Mouse (Mus musculus) liver, embryonic 18 days (tissue): ENCODE data around the gene Fam166b. TPM values are rescaled to one million over a fixed set of nuclear protein-coding genes. Genes with fewer than 3 reads are reported as not detected.

ENCODE experiments used
- polyA plus RNA-seq: library from polyadenylated mRNA; depleted of rRNA; stranded (reverse); fragments of >200 nt; gene quantifications from 2 replicates; pipeline ENCODE4 v1.2.3, GENCODE M21; 2012; rRNA removed

The Fam166b gene
- 0.08 and 0.11 TPM in 2 replicates for polyA plus RNA-seq

DNA sequence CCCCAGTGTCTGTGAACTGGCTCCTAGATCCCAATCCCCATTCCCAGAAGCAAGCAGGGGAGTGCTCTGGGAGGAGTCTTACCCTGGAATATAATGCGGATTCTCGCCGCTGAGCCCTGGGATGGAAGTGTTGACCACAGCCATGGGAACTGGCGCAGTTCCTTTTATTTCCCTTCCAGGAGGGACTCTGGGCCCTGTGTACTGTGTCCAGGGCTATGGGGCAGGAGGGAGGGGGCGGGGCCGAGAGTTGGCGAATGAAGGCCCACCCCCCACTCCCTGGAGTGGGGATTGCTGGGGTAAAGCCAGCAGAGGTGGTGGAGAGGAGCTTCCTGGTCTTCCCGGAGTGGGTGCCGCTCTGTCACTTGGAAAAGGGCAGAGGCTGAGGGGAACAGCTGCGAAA is at the start of gene Fam166b:
Fam166b (minus strand) TSS at position 189 of the 400 bp plus-strand sequence.

DNA sequence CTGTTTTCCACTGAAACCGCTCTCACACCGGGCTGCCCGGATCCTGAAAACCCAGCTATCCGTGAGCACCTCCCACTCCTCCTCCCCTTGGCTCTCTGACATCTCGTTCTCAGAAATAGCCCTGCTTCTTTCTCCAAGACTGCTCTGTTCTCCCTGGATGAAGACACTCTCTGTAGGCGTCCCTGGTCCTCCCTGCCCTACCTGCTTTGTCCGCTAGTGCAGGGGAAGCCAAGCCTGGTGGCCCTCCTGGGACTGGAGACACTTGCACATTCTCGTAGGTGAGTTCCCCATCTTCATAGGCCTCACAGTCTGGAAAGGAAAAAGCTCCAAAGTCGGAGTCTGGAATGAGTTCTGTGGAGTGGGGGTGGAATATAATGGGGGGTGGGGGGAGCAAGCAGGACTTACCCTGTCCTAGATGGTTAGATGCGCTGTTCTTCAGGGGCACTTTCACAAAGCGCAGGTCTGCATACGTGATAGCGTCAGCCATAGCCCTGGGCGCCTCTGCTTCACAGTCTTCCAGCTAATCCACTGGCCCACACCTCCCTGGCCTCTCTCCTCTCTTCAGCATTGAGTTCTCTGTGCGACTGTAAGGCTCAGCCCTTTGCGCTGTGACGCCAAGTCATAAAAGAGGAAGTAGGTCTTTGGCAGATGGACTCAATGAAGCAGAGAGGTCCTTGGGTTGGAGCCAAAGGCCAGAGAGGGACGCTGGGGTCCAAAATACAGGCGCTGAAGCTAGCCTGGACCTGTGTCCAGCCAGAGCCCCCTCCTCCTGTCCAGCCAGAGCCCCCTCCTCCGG is 25.3 kb upstream of the Fam166b start, which contains the start of gene Cd72:
Cd72 (minus strand) TSS at position 588 of the 796 bp plus-strand sequence.

DNA sequence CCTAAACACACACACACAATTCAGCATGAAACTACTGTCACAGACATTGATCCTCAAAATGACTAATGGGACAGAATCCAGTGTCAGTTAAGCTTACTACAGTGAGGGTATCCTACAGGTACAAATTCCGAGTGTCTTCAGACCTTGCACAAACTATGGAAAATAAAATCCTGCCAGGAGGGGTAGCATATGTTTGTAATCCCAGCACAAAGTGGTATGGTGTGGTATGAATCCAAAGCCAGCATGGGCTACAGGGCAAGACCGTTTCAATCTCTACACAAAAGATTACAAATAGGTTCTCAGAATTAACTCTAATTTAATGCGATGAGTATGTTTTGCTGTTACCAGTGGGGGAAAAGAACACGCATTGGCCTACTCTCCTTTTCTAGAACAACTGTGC is 12.7 kb upstream of the Fam166b start, which contains the start of gene Tesk1:
Tesk1 (plus strand) TSS at position 301 of the 400 bp plus-strand sequence.

DNA sequence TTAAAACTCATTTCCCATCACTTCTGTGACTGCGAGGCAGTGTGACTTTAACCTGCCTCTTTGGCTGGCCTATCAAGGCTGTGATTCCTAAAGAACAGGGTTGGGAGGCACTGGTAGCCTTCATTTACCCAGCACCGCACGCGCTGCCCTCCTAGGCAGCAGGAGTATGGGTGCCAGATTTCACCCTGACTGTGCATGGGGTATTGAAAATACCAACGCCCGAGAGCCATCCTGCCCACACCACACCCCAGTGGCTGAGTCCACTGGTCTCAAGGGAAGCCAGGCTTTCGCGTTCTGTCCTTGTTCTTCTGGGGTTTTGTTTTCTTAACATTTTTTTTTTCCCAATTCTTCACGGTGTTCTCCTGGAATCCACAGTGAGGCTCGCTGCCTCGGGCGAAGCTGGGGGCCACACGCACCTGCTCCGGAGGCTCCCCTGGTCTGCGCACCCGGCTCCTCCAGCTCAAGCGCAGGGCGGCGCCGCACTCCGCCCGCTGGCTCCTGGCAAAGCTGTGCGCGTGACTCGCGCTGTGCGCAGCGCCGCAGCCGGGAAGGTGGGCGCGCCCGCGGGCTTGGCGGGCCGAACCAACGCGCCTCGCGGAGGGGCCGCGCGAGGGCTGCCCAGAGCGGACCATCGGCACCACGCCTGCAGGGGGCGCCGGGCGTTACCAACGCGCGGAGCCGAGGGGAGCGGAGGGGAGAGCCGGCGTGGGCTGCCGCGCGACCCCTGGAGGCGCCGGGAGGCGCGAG is 47.4 kb downstream of the Fam166b start, which contains the start of gene Rusc2:
Rusc2 (plus strand) TSS at position 572 of the 747 bp plus-strand sequence.

Other genes starting within 250 kb of the Fam166b start
- gene Atp8b5, start 162.0 kb downstream of the Fam166b start, polyA plus RNA-seq = 0.24 and 0.25 TPM in 2 replicates
- 2.9 and 4.0 TPM in 2 replicates for gene Rusc2, start 47.2 kb downstream of the Fam166b start, polyA plus RNA-seq
- 5.2 and 5.5 TPM in 2 replicates for gene Tesk1, start 12.8 kb upstream of the Fam166b start, polyA plus RNA-seq
- 5.9 and 7.6 TPM in 2 replicates for gene Cd72, start 25.5 kb upstream of the Fam166b start, polyA plus RNA-seq
- gene Sit1, start 54.6 kb upstream of the Fam166b start, polyA plus RNA-seq = 0.66 and 0.95 TPM in 2 replicates
- gene Ccdc107, start 63.8 kb upstream of the Fam166b start, polyA plus RNA-seq = 61.8 and 73.3 TPM in 2 replicates
- 21.6 and 29.0 TPM in 2 replicates for gene Arhgef39, start 70.6 kb upstream of the Fam166b start, polyA plus RNA-seq
- gene Car9, start 77.8 kb upstream of the Fam166b start, polyA plus RNA-seq = 1.2 TPM in 2 replicates
- 7.9 and 9.7 TPM in 2 replicates for gene Tpm2, start 94.6 kb upstream of the Fam166b start, polyA plus RNA-seq
- 18.2 and 19.5 TPM in 2 replicates for gene Creb3, start 133.2 kb upstream of the Fam166b start, polyA plus RNA-seq
- gene Tln1, start 133.6 kb upstream of the Fam166b start, polyA plus RNA-seq = 24.2 and 32.2 TPM in 2 replicates
- 13.1 and 16.8 TPM in 2 replicates for gene Rgp1, start 149.6 kb upstream of the Fam166b start, polyA plus RNA-seq
- gene Gba2, start 149.7 kb upstream of the Fam166b start, polyA plus RNA-seq = 10.0 and 13.0 TPM in 2 replicates
- gene Msmp, start 155.4 kb upstream of the Fam166b start, polyA plus RNA-seq = 0.04 TPM in 1 of 2 replicates, not detected in the other
- gene Npr2, start 202.8 kb upstream of the Fam166b start, polyA plus RNA-seq = 2.2 and 2.9 TPM in 2 replicates
- gene Spag8, start 224.5 kb upstream of the Fam166b start, polyA plus RNA-seq = 0.25 and 0.35 TPM in 2 replicates
- gene Hint2, start 227.3 kb upstream of the Fam166b start, polyA plus RNA-seq = 52.1 and 54.6 TPM in 2 replicates
- gene Tmem8b, start 239.8 kb upstream of the Fam166b start, polyA plus RNA-seq = 0.26 and 0.30 TPM in 2 replicates
- gene Fam221b, start 240.0 kb upstream of the Fam166b start, polyA plus RNA-seq = under 0.01 and 0.03 TPM in 2 replicates